Mouse (Mus musculus) heart, embryonic 16.5 days (tissue): ENCODE data around the gene Olfr1255. TPM values are rescaled to one million over a fixed set of nuclear protein-coding genes. Genes with fewer than 3 reads are reported as not detected.

Experiments used
- ATAC-seq: fragments of 200-750 bp; cut with Nextera tagmentation; replicated peaks from 2 replicates; pipeline ENCODE4 v1.8.0; 2017; ENCODE audit warnings: moderate number of reproducible peaks; ENCODE audit not compliant: insufficient read depth, low FRiP score; ENCODE audit errors: extremely low read depth
- H3K27ac ChIP-seq: fragments of 300-500 bp; sonication (generic); 2 replicates; pipeline ENCODE4 v1.5.1; 2014; ENCODE audit warnings: mild to moderate bottlenecking, low read length, control low read depth, moderate library complexity
- H3K27me3 ChIP-seq: fragments of 300-500 bp; sonication (generic); 2 replicates; pipeline ENCODE4 v1.6.1; 2014; ENCODE audit warnings: low read length, mixed read lengths; ENCODE audit not compliant: control insufficient read depth, insufficient read depth
- H3K36me3 ChIP-seq: fragments of 300-500 bp; sonication (generic); 2 replicates; pipeline ENCODE4 v1.6.1; 2014; ENCODE audit not compliant: control insufficient read depth, insufficient read depth
- H3K4me1 ChIP-seq: fragments of 300-500 bp; sonication (generic); 2 replicates; pipeline ENCODE4 v1.6.1; 2014; ENCODE audit warnings: low read length, mixed read lengths; ENCODE audit not compliant: control insufficient read depth, insufficient read depth
- H3K4me2 ChIP-seq: fragments of 300-500 bp; sonication (generic); 2 replicates; pipeline ENCODE4 v1.6.1; 2014; ENCODE audit warnings: low read depth, mild to moderate bottlenecking, control low read depth, low read length
- H3K4me3 ChIP-seq: fragments of 300-500 bp; sonication (generic); 2 replicates; pipeline ENCODE4 v1.5.1; 2014; ENCODE audit warnings: mild to moderate bottlenecking, control low read depth, low read length
- H3K9ac ChIP-seq: fragments of 300-500 bp; sonication (generic); 2 replicates; pipeline ENCODE4 v1.6.1; 2014; ENCODE audit warnings: low read length, control low read depth
- H3K9me3 ChIP-seq: fragments of 300-500 bp; sonication (generic); replicated peaks from 2 replicates; pipeline ENCODE4 v1.6.1; 2016; ENCODE audit warnings: low read length; ENCODE audit not compliant: control insufficient read depth
- WGBS: fragments of 180-500 bp; shearing (Covaris S2); extraction: QIAGEN DNeasy Blood & Tissue Kit; methylation state at CpG from one replicate; pipeline ENCODE4 v1.1.7; 2014; 5-methylcytosine and 5-hydroxymethylcytosine counted together
- polyA plus RNA-seq: library from polyadenylated mRNA; unstranded; fragments of >200 nt; fragmentation: Nextera tagmentation; extraction: Ambion mirVana; gene quantifications from 2 replicates; pipeline ENCODE4 v1.2.1, GENCODE M21; 2015

The Olfr1255 gene
- polyA plus RNA-seq, result not detected in 2 replicates

DNA sequence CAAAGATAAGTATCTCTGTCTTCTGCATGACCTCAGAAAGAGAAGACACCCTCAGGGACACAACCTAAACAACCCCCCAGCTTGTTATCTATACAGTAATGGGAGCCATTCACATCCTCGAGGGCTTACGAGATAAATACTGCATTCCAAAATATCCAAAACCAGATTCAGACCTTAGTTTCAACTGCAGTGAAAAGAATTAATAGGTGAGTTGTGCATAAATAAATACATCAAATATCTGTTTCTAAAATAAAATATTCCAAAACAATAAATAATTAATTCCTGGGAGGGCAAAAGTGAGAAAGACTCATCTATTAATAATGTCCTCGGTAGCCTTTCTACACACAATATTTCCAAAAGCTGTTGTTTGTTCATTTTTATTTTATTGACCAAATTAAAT, at the start of gene Olfr1255:
Gene Olfr1255, plus strand, starts transcription at position 301 of the 400 bp plus-strand sequence.
- no peak for ATAC-seq
- Histone ChIP-seq H3K4me3 (no peak within 1 kb of the TSS), H3K4me1 (no peaks in the 10 kb centered on the region), H3K9ac (no peak within 1 kb of the TSS), H3K27ac (no peak within 1 kb of the TSS), H3K4me2 (no peak within 1 kb of the TSS), H3K27me3 (no peaks in the 10 kb centered on the region), H3K36me3 (no peaks in the 10 kb centered on the region), H3K9me3 (no peaks in the 10 kb centered on the region)
- WGBS, result 65% methylated on average over 3 of the region's 3 CpGs

DNA sequence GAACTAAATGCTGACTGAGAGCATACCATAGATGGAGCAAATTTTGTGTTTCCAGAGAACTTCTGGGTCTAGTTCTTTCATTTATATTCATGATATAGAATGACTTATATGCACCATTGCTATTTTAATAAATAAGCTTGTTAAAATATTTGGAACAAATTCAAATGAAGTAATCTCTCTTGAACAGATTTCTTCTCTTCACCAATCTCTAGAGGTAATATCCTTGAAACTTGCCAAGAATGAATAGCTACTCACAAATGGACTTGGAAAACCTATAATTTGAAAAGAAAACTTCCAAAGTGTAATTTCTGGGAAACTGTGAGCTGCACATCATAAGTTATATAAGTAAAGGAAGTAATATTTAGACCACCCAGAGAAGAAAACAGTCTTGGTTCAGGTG, 18.3 kb upstream of the Olfr1255 start, which contains the start of gene Olfr1254:
Gene Olfr1254, minus strand, starts transcription at position 101 of the 400 bp plus-strand sequence.
- Histone ChIP-seq H3K27me3 (no peaks in the 10 kb centered on the region), H3K36me3 (no peaks in the 10 kb centered on the region), H3K4me2 (no peak within 1 kb of the TSS), H3K27ac (no peak within 1 kb of the TSS), H3K9ac (no peak within 1 kb of the TSS), H3K4me1 (no peaks in the 10 kb centered on the region), H3K9me3 (no peaks in the 10 kb centered on the region), H3K4me3 (no peak within 1 kb of the TSS)
- ATAC-seq, result no peak

- H3K36me3 ChIP-seq, result no peaks in the 10 kb centered on the region
These were observed 12.3 kb upstream of the Olfr1255 start for GRCm38 (mm10) chr2:89799583-89799982.

DNA sequence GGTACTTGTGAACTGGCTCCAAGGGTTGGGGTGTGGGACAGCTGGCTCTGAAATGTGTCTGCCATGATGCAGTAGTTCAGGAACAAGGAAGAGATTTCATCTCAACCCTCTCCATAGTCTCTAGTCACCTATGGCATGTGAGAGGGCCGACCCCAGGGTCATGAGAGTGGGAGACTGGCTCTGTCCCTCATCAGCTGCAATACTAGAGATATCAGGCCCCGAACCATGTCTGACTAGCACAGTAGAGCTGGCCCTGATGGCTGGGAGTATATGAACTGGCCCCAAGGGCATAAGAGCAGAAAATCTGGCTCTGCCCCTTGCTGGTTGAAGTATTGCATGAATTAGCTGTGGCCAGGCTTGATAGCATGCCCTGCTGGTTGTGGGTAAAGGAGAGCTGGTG, 1.1 kb upstream of the Olfr1255 start:
- WGBS, result 73% methylated on average over 2 of the region's 2 CpGs
- Histone ChIP-seq H3K4me1 (no peaks in the 10 kb centered on the region), H3K9me3 (no peaks in the 10 kb centered on the region), H3K9ac (no peak overlapping the region), H3K27me3 (no peaks in the 10 kb centered on the region), H3K27ac (no peak overlapping the region), H3K36me3 (no peaks in the 10 kb centered on the region), H3K4me3 (no peak overlapping the region), H3K4me2 (no peak overlapping the region)
- no peak for ATAC-seq

More at GRCm38 (mm10) chr2:89799583-89799982, 12.3 kb upstream of the Olfr1255 start:
- no peak overlapping the region for H3K9ac ChIP-seq
- ATAC-seq, result no peak
- no peaks in the 10 kb centered on the region for H3K4me1 ChIP-seq
- H3K4me2 ChIP-seq, result no peak overlapping the region
- H3K27ac ChIP-seq, result no peak overlapping the region
- 89% methylated on average over 3 of the region's 3 CpGs for WGBS
- no peaks in the 10 kb centered on the region for H3K27me3 ChIP-seq
- no peaks in the 10 kb centered on the region for H3K9me3 ChIP-seq
- no peak overlapping the region for H3K4me3 ChIP-seq

DNA sequence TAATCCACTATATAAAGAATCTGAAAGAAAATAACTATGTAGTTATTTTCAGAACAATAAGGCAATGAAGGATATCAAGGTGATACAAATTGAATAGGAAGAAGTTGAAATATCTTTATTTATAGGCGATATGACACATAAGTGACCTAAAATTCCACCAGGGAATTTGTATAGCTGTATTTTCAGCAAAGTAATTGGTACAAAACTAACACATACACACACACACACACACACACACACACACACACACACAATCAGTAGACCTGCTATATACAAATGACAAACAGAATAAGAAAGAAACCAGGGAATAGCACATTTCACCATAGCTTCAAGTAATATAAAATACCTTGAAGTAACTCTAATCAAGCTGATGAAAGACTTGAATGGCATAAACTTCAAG, 8.4 kb downstream of the Olfr1255 start:
- no peak for ATAC-seq
- Histone ChIP-seq H3K27me3 (no peaks in the 10 kb centered on the region), H3K27ac (no peak overlapping the region), H3K4me2 (no peak overlapping the region), H3K36me3 (no peaks in the 10 kb centered on the region), H3K4me3 (no peak overlapping the region), H3K9ac (no peak overlapping the region), H3K4me1 (no peaks in the 10 kb centered on the region), H3K9me3 (no peaks in the 10 kb centered on the region)
- WGBS, result 63% methylated on average over 1 of the region's 1 CpGs

DNA sequence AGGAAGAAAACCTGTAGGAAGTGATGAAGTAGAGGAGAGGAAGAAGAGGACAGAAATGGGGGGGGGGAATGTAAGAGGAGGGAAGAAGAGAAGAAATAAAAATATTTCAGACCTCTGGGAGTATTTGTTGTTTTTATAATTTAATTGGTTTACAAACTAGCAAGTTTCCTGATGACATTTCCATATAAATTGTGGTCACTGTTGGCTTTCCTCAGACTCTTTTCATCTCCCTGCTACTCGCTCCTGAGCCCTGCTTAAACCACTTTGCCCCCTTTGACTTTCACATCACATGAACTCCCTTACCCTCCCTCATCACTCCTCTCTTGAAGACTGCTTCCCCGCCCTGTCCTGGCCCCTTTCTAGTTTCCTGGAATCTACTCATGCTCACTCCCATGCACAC, 29.6 kb downstream of the Olfr1255 start, which contains the start of gene Olfr1256:
Gene Olfr1256, minus strand, starts transcription at position 101 of the 400 bp plus-strand sequence.
- no peaks in the 10 kb centered on the region for H3K36me3 ChIP-seq
- H3K27me3 ChIP-seq, result no peaks in the 10 kb centered on the region
- ATAC-seq, result no peak
- no peaks in the 10 kb centered on the region for H3K4me1 ChIP-seq
- H3K4me2 ChIP-seq, result no peak within 1 kb of the TSS
- no peak within 1 kb of the TSS for H3K27ac ChIP-seq
- H3K9ac ChIP-seq, result no peak within 1 kb of the TSS
- no peaks in the 10 kb centered on the region for H3K9me3 ChIP-seq
- no peak within 1 kb of the TSS for H3K4me3 ChIP-seq
- 65% methylated on average over 2 of the region's 2 CpGs for WGBS

DNA sequence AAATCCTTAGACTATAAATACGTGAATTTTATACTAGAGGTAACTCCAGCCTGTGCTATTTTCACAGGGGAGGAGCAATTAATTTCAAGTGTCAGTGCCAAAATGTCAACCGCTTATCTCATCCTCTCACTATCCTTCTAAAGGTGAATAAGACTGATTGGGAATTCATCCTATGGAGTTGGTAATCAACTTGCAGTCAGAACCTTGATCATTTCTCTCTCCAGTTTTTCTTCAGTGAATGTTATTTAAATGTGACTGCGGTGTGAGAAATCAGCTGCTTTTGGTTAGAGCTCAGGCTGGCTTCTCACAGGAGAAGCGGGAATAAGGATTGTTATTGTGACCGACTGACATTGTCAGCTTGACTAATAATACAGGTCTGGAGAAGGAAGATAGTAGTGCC, 36.3 kb downstream of the Olfr1255 start, which contains the start of gene Olfr48:
Gene Olfr48, minus strand, starts transcription at position 101 of the 400 bp plus-strand sequence.
- no peaks in the 10 kb centered on the region for H3K36me3 ChIP-seq
- H3K27ac ChIP-seq, result no peak within 1 kb of the TSS
- ATAC-seq, result no peak
- 75% methylated on average over 5 of the region's 5 CpGs for WGBS
- H3K4me1 ChIP-seq, result no peaks in the 10 kb centered on the region
- no peaks in the 10 kb centered on the region for H3K9me3 ChIP-seq
- no peak within 1 kb of the TSS for H3K4me2 ChIP-seq
- no peak within 1 kb of the TSS for H3K9ac ChIP-seq
- no peaks in the 10 kb centered on the region for H3K27me3 ChIP-seq
- H3K4me3 ChIP-seq, result no peak within 1 kb of the TSS

- Histone ChIP-seq H3K4me3 (no peak overlapping the region), H3K4me1 (no peaks in the 10 kb centered on the region), H3K27ac (no peak overlapping the region), H3K4me2 (no peak overlapping the region), H3K9me3 (no peaks in the 10 kb centered on the region), H3K9ac (no peak overlapping the region), H3K36me3 (no peaks in the 10 kb centered on the region), H3K27me3 (no peaks in the 10 kb centered on the region)
- no peak for ATAC-seq
- 71% methylated on average over 1 of the region's 1 CpGs for WGBS
These were observed 37.4 kb downstream of the Olfr1255 start for GRCm38 (mm10) chr2:89849230-89849629.
